Mouse (Mus musculus) frontal cortex, postnatal 14 days (tissue): ENCODE measurements around the gene Psmc3.
"Not testable (repeated sequence)": the region's sequence is repeated elsewhere in the genome, so short reads cannot be mapped to it uniquely, and the experiment has no call there.

Experiments
- DNase-seq, 2 experiments: peaks; one replicate each; pipeline ENCODE4 v3.0.0; 2022; ENCODE audit warnings: low spot score in 2 of 2

Psmc3 gene

DNA sequence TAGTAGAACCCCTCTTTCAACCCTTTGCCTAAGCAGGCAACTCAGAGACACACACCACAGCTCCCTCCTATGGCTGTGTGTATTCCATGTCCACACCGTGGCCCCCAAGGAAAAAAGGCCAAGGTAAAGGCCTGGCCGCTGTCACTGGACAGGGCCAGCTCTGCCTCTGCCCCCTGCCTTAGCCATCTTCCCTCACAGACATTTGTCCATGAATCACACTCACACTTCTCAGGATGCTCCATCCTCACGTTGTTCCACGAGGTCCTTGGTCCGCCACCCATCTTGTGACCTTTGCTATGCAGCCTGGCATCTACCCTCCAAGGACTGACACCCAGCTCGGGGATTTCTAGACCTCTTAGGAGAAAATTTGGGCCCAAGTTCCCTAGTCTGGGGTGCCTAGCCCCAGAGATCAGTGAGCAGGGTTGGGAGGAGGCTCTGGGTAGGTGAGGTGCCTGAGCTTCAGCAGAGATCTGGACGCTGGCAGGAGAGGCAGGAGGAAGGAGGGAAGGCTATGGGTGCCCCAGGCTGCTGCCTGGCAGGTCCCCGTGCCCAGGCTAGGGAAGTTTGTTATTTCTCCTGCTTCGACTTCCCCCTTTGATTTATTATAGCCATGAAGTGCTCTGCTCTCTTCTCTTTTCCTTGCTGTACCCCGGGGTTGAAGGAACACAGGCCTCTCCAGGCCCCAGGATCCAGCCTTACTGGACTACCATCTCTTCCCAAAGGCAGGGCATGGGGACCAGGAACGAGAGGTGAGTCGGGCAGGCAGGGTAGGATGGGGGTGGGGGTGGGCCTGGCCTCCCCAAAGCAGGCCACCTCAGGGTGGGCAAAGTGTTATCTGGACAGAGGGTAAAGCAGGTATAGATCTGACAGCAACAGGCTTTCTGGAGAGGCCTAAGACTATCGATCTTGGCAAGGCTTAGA, 28.2 kb downstream of the Psmc3 start, which contains the start of gene Spi1:
Spi1 (plus strand) TSS at position 616 of the 921 bp plus-strand sequence.
- no peak for DNase-seq

DNA sequence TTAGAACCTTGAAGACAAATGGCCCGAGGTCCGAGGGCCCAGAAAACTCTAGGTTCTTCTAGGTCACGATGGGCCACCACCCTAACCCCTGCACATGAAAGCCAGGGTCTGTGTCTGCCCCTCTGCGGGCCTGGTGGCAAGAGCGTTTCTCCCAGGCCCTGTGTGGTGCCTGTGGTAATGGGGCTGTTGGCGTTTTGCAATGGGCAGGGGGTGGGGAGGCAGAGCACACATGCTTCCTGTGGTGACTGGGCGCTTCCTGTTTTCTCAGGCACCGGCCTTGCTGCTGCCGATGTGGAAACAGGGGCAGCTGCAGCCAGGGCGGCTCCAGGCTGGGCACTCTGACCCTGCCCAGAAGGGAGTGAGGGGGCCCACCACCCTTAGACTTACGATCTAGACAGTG, 29.0 kb downstream of the Psmc3 start:
- no peak for DNase-seq

DNA sequence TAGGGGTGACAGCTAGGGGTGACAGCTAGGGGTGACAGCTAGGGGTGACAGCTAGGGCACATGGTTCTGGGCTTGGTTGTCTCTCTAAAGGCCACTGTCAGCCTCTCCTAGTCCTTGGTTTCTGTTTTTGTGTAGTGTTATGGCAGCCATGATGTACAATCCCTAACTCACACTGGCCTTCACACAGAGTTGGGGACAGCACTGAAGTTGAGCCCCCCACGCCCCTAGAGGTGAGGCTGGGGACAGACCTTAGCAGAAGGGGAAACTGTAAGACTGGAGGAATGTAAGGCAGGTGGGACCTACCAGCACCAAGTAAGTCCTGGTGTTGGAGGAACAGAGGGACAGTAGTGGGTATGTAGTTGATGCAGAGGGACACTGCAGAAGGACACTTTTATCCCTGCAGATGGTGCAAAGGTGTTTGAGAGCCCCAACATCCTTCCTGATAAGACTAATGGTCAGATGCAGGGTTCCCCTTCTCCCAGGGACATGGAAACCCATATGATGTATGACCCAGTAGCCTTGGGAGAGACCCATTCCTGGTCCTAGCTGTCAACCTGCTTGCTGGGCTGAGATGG, 29.6 kb downstream of the Psmc3 start:
- DNase-seq = no peak

DNA sequence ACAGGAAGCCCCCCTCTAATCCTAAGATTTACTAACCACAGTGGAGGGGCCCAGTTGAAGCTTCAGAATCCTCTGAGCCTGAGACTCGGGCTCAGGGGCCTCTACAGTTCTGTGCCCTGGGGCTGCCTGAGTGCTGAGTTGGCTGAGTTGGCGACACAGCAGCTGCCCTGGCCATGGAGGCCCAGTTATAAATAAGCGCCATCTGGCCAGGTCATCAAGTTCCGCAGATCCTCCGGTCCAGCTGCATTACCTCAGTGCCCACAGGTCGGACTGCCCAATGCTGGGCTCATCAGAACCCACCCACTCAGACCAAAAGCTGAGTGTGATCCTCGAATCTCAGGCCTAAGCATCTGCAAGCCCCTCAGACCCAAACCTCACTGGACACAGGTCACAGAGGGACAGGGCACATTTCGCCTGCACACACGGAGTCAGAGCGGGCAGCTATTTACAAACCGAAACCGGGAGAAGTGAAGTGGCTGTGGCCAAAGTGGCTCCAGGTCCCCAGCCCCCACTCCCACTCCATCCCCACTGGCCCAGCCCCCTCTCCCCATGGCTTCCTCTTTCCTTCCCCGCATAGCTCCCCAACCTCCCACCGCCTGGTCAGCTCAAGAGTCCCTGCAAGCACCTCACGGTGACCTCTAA, 30.5 kb downstream of the Psmc3 start:
- DNase-seq = no peak

DNA sequence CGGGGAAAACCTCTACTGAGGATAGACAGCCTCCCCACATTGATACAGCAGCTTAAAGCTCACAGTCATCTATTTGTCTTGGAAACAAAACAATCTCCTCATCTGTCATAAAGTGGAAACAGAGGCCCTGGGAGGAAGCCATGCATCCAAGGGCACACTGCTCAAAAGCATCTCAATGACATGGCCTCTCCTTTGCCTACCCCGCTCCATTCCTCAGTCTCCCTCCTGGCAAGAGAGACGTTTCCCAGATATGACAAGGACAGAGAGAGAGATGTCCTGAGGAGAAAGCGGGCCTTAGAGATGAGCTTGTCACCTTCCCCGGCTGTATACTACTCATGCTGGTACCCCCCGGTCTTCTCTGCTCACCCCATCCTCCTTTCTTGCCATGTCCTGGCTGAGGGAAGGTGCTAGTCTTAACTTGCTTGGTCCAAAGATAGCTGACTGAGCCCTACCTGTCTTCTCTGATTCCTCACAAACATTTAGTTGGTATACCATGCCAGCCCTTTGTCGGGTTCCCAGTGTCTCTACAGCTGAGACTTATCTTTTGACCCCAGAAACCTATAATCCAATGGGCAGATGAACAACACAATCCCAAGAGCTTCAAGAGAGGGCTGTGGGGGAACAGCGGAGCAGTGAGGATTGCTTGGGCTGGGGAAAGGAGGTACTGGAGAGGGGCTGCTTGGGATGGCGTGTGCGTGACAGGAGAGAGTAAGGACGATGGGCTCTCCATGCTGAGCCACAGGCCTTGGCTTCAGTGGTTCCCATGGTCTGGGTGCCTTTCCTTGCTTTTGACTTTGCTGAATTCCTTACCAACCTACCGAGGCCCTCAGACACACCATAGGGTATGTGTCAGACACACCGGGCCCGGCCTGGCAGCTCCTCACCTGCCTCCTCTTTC, 31.9 kb downstream of the Psmc3 start:
- DNase-seq = no peak

DNA sequence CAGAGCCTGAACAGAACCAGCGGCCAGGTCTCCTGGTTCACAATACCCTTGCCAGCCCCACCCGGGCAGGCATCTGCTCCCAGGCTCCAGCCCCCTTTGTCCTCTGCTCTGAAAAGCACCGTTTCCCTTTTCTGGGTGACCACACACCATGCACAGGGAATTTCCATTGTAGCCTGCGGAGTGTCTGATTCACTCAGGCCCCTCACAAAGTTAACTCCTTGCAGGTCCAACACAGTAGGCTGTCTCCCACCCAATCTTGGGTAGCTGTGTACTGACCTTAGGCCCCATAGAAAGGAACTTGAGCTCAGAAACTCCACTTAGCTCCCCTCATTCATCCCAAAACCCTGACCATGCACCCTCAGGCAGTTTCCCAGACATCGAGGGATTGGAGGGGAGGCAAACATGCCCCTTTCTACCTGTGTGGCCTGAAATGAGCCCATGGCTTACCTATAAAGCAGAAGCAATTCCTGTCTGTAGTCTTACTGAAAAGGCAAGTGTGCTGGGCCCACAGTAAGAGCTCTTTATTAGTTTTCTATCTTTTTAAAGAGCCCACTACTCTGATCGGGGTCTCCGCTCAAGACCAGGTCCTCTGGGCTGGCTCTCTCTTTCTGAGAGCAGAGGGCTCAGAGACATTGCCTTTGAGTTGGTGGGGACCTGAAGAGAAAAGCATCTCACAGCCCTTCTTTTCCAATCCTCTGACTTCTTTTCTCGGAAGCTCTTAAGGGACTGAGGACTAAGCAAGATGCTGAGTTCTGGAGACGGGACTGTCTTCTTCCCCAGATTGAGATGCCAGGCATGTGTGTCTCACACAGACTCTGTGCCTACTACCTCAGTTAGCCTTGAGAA, 32.8 kb downstream of the Psmc3 start:
- no peak for DNase-seq

DNA sequence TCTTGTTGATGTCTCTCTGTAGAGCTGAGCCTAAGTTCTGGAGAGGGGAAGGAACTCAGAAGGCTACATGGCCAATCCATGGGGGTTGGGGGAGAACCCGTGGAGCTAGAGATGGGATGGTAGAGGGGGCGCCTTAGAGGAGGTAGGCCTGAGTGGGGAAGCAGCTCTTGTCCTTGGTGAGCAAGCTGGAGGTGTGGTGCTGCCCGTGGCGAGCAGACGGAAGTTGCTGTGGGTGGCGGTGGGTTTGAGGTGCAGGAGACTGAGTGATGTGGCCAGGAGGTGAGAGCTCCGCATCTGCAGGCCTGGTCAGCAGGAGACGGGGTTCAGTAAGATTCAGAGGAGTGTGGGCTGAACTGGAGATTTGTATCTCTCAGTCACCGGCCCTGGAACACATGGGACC, 33.6 kb downstream of the Psmc3 start:
- no peak for DNase-seq

DNA sequence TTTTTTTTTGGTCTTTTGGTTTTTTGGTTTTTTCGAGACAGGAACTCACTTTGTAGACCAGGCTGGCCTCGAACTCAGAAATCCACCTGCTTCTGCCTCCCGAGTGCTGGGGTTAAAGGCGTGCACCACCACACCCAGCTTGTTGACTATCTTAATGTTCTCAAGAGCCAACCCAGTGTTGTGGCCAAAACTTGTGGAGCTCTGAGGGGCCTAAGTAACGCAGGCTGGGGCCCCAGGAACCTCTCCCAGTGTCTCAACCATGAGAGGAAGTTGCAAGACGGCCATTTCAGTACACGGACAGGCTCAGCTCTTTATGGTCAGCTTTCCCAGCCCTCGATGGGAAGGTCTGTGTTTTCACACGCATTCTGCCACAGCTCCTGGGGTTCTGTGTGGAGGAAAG, 35.2 kb downstream of the Psmc3 start:
- no peak for DNase-seq

DNA sequence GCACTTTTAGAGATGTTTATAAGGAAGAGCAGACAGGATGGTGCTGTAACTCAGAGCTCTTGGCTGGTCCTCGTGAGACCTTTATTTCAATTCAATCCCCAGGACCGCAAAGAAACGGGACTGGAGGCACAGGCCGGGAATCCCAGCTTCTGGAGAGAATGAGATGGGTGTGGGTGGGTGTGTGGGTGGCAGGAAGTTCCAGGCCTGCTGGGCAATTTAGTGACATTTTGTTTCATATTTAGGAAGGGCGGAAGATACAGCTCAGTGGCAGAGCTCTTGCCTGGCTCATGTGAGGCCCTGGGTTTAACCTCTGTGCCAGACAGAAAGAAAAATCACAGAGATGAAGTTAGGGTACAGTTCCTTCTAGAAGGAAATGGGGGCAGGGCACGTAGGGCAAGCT, 36.4 kb downstream of the Psmc3 start:
- DNase-seq = no peak

DNA sequence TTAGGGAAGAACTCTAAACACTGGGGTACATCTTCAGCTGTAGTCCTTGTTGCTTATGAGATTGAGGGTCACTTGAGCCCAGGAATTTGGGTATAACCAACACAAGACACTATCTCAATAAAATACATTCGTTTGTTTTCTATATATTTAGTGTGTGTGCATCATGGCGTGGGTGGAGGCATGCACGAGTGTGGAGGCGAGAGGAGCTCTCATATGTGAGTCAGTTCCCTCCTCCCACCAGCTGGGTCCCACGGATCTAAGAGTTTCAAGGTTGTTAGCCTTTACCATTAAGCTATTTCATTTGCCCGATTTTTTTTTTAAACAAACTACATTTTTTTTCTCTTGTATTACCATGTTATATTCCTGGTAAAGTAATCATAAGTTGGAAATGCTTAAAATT, 37.0 kb downstream of the Psmc3 start:
- no peak for DNase-seq

DNA sequence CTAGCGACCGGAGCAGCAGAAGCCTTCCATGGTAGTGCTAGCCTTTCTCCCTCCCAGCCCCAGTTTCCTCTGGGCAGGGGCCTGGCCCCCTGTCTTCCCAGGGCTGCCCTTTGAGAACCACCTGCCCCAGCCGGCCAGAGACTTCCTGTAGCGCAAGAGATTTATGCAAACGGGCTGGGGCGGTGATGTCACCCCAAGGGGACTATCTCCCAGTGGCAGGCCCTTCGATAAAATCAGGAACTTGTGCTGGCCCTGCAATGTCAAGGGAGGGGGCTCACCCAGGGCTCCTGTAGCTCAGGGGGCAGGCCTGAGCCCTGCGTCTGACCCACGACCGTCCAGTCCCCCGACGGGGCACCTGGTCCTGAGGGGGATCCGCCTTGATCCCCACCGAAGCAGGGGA, 42.7 kb downstream of the Psmc3 start:
- no peak for DNase-seq

DNA sequence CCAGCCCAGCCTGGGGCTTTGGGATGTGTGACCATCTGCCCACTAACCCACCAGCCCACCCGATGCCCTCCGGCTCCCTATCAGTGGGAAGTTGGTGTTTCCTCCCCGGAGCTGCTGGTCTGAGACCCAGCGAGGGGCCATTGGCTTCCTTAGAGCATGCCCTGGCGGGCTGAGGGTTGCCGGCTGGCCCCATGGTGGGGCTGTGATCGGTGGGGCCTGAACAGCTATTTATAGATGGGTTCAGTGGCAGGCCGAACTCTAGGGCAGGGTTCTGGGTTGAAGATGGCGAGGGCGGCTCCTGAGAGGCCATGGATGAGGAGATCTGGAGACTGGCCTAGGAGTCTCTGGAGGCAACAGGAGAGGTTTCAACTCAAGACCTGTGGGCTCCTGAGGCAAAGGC, 43.2 kb downstream of the Psmc3 start:
- DNase-seq = no peak

DNA sequence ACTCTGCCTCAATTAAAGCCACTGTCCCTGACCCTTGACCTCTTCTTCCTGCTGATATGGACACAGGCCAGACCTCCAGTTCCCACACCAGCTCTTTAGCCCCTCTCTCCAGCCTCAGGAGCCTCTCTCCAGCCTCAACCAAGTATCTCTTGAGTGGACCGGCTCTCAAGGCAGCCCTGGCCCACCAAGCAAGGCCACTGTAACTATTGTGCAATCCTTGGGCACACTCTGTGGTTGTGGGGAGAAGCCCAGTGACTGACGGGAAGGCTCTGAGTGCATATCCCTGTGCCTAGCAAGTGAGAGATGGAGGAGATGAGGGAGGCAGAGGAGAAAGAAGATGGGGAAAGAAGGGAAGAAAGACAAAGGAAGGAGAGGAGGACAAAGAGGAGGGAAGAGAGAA, 44.3 kb downstream of the Psmc3 start:
- no peak for DNase-seq

DNA sequence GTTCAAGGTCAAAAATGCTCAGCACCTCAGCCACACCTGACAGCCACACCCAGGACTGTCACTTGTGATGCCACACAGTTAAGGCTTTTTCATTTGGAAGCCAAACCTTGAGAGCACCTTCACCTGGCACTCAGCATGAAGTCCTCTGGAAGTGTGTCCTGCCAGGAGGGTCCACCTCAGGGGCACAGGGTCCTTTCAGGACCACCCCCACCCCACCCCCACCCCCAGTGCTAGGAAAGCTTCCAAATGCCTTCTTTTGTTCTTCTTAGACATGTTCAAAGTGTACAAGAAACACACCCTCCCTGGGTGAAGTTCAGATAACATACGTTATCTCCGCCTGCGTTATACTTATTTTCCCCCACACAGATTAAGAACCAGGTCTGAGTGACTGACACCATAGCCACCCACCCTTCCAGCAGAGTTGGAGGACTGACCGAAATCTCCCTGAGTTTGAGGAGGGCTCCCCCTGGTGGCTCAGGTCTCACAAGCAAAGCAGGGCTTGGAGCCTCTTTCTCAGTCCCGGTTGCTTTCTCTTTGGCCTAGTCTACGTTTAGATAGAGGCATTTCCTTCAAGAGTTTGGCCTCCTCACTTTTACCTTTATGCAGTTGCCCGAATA, 47.4 kb downstream of the Psmc3 start:
- DNase-seq = peak; percentile 66 to 88

DNA sequence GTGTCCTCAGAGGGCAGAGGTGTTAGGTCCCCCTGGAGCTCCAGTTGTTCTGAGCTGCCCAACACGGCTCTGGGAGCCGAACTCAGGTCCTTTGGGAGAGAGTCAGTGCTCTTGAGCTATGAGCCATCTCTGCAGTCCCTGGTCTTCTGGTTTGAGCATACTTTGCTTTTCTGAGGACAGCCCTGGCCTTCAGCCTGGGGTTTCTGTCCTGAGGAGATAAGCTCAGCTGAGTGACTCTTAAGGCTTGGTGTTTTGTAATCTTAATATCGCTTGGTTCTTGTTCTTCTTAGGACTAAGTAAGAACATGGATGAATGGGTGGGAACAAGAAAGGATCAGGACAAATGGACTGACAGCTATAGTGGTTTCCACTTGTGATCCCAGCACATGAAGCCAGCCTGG, 54.3 kb downstream of the Psmc3 start:
- no peak for DNase-seq

DNA sequence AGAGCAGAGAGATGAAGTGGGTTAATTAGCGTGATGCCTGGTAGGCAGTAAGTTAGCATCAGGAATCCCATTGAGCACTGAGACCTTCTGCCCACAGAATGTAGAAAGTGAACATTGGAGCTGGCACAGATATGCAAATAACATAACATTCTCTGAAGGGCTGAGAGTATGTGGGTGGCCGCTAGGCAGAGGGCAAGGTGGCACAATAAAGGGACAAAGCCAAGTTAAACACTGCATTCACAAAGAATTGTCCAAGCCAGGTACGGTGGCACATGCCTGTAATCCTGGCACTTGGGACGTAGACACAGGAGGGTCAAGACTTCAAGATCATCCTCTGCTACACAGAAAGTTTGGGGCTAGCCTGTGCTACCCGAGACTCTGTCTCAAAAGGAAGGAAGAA, 55.4 kb downstream of the Psmc3 start:
- DNase-seq = no peak

DNA sequence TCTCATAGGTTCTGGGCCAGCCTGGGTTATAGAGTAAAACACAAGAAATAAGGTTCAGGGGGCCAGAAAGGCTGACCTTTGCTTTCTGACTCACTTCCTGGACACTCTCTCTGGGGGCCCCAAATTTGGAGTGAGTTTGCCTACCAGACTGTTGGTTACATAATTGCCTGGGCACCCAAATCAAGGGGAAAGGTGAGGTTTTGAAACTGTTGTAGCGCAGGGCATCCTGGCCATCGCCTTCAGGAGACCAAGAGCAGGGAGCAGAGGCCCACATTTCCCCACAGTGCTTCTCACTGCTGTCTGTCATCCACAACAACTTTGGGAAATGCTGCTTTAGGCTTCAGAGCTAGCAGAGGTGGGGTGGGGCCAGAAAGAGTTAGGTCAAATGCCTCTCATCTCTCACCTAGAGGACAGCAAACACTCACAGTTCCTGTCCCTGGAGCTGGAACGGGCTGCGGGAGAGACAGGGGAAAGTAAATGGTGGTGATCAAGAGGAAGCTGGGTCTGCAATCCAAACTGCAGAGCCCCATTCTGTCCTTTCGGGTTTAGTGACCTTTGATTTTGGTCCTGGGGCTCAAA, 56.1 kb downstream of the Psmc3 start:
- DNase-seq = no peak

DNA sequence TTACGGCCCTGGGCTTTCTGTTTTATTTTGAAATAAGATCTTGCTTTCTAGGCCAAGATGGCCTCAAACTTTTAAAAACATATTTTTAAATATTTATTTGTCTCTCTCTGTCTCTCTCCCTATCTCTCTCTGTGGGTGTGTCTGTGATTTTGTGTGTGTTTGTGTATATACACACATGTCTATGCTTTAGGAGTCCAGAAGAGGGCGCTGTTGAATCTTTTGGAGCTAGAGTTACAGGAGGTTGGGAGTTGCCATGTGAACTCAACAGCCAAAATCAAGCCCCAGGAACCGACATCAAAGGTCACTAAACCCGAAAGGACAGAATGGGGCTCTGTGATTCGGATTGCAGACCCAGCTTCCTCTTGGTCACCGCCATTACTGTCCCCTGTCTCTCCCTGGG, 56.6 kb downstream of the Psmc3 start:
- no peak for DNase-seq

DNA sequence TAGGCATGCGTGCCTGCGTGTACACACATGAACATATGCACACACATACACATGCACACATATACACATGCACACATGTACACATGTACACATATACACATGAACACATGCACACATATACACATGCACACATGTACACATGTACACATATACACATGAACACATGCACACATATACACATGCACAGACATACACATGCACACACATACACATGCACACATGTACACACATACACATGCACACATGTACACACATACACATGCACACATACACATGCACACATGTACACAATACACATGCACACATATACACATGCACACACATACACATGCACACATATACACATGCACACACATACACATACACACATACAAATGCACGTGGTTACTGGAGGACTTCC, 58.0 kb downstream of the Psmc3 start:
- not testable (repeated sequence) for DNase-seq

DNA sequence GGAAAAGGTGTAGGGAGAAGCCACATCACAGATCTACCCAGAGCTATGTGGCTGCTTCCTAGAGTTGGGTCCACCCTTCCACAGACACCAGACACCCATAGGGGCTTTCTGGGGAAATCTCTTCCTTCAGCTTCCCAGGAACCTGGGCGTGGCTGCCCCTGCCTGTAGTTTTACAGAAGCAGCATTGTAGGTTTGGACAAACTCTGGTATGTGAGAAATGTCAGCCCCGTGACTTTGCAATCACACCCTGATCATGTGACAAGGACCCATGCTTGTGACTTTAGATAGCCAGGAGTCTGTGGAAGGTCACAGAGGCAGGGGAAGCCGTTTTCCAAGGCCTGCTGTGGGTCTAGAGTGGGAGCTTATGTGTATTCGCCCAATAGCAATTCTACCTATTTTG, 58.7 kb downstream of the Psmc3 start:
- DNase-seq = no peak
